Mouse (Mus musculus): ENCODE results near the gene Tmed3. TPM values are rescaled to one million over a fixed set of nuclear protein-coding genes. Genes with fewer than 3 reads are reported as not detected.
A peak's percentile ranks its signal among the peaks of the same experiment; 100 is the strongest.

The Tmed3 gene
- total RNA-seq (2021), result 10 to 100 TPM; 25.9 to 26.8 TPM
- long read RNA-seq, experiment 1, transcript Tmed3-201 (3 exons, 1,346 nt), result major isoform, 49 of 53 reads
- long read RNA-seq, experiment 1, partial matches to known transcripts, result 3 of 53 reads
- long read RNA-seq, experiment 1, other reads (novel, unspliced or antisense), result 1 of 53 reads
- long read RNA-seq, experiment 2, transcript Tmed3-201 (3 exons, 1,346 nt), result major isoform, 41 of 43 reads
- long read RNA-seq, experiment 2, partial matches to known transcripts, result 2 of 43 reads
- long read RNA-seq, experiment 2, other reads (novel, unspliced or antisense), result 0 of 43 reads

DNA sequence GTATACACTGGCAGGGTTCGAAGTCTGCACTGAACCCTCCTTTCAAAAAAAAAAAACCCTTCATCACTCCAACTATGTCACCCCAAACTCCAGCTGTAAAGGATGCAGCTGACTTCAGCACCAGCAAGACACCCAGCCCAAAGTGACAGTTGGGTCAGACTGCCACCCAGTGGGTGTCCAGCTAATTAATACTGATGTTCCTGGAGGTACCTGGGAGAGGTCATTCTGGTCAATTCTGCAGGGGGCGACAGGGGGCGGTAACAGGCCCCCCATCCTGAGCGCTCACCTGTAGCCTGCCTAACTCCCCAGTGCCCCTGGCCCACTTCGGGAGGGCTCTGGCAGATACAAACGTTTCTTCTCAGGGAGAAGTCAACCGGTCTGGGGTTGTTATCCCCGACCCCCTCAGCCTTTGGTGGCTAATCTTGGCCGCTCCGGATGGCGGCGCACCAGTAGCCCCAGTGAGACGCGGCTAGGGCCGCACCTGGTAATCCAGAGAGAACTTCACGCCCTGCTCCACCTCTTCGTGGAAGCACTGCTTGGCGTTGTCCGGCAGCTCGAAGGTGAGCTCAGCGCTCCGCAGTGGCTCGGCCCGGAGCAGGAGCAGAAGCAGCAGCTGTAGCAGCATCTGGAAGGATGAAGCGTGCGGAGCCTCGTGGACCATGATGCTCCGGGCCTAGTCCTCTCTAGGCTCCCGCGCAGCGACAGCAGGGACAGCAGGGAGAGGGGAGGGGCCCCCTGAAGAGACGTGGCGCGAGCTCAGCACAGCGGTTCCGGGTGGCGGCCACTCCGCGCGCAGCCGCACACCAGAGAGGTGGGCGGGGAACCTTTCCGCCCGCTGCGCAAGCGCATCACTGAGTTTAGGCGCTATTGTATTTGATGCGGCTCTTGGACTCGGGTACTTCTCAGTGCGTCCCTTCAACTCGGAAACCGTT, at the start of gene Tmed3:
TSS of gene Tmed3 (minus strand) at position 804 of the 932 bp plus-strand sequence.
- intact Hi-C loops (cut with DNase I), result loop anchor here (5.0 to 10.0 kb wide), 3 partner anchors 68 to 270 kb away; no protein-coding TSS in a partner anchor
- peak; percentile 92 to 93 for DNase-seq

- intact Hi-C loops (cut with DNase I), result no loop called here
- DNase-seq, result no peak
Observed at GRCm38 (mm10) chr9:89740041-89740440, 35.2 kb upstream of the Tmed3 start.

- intact Hi-C loops (cut with DNase I), result no loop called here
Observed at GRCm38 (mm10) chr9:89738295-89738694, 33.4 kb upstream of the Tmed3 start, which contains the start of gene Ankrd34c. Gene Ankrd34c, minus strand, starts transcription at chr9:89738475.

DNA sequence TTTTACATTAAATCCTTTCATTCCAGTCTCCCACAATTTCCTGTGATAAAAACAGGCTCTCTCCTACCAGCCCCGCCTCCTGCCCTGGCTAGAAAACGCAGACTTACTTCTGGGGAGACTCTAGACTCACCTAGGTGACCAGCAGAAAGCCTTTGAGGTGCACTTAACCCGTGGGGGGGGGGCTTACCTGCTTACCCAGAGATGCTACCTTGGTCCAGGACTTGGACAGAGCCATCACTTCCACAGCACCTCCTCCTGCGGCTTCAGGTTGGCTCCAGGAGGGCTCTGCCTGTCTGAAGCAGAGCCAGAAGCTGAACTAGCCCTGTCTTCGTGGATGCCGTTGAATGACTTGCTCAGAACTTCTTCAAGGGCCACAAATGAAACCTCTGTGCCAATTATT, 33.0 kb upstream of the Tmed3 start:
- intact Hi-C loops (cut with DNase I), result no loop called here
- no peak for DNase-seq

More at GRCm38 (mm10) chr9:89738295-89738694, 33.4 kb upstream of the Tmed3 start, which contains the start of gene Ankrd34c:
- no peak for DNase-seq

GRCm38 (mm10) chr9:89736932-89737705, 32.3 kb upstream of the Tmed3 start:
- intact Hi-C loops (cut with DNase I), result no loop called here
- DNase-seq, result peak; percentile 35 to 61

GRCm38 (mm10) chr9:89706906-89707305, 2.0 kb upstream of the Tmed3 start:
- peak in 1 of 2 experiments; percentile 12 for DNase-seq
- intact Hi-C loops (cut with DNase I), result loop anchor here (5.0 to 10.0 kb wide), 3 partner anchors 65 to 268 kb away; no protein-coding TSS in a partner anchor

GRCm38 (mm10) chr9:89705197-89705533, 297 bp upstream of the Tmed3 start:
- no peak for DNase-seq
- intact Hi-C loops (cut with DNase I), result loop anchor here (5.0 to 10.0 kb wide), 3 partner anchors 67 to 270 kb away; no protein-coding TSS in a partner anchor

DNA sequence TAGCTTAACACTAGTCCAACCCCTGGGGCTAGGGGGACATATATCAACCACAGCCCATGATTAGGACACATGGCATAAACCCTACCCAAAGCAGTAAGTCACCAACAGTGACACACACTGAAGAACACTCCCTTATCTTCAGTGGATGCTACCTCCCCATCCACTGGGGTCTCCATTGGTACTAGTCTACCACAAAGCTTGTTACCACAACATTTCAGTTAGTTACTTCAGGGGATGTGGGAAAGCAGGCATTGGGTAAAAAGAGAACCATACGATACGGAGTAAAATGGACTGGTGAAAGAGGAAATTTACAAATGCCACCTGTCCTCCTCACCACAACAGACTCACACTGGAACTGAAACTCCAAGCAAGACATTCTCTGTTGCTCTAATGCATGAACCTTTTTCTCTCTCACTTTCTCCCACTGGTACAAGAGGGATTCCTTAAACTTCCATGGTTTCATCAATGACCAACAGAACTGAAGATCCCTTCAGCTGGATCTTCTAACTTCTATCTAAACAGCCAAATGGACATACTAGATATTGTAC, 3.9 kb downstream of the Tmed3 start:
- intact Hi-C loops (cut with DNase I), result loop anchor here (10.0 kb wide), 1 partner anchor 274 kb away; no protein-coding TSS in a partner anchor
- DNase-seq, result no peak

- intact Hi-C loops (cut with DNase I), result no loop called here
- DNase-seq, result no peak
Observed at GRCm38 (mm10) chr9:89695143-89695542, 9.7 kb downstream of the Tmed3 start.

- intact Hi-C loops (cut with DNase I), result no loop called here
- no peak for DNase-seq
Observed at GRCm38 (mm10) chr9:89693670-89694069, 11.2 kb downstream of the Tmed3 start.

- intact Hi-C loops (cut with DNase I), result no loop called here
- DNase-seq, result no peak
Observed at GRCm38 (mm10) chr9:89689179-89689578, 15.7 kb downstream of the Tmed3 start.

- no peak for DNase-seq
- intact Hi-C loops (cut with DNase I), result no loop called here
Observed at GRCm38 (mm10) chr9:89687503-89688226, 17.2 kb downstream of the Tmed3 start.

DNA sequence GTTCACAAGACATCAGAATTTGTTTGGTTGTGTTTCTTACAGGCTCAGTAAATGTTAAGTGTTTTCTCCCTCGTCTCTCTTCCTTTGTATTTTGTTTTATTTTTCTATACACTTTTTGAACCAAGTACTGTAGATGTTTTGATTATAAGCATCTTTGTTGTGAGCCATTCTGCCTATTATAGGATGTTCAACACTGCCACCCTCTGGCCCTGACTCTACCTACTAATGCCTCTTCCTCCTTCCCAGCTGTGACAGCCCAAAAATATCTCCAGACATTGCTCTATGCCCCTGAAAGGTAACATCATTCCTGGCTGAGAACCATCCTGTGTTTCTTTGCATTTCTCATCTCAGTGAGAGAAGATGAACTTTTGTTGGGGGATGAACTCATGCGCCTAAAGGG, 18.6 kb downstream of the Tmed3 start:
- DNase-seq, result no peak
- intact Hi-C loops (cut with DNase I), result no loop called here

- peak in 1 of 2 experiments; percentile 10 for DNase-seq
- intact Hi-C loops (cut with DNase I), result loop anchor here (10.0 kb wide), 1 partner anchor 454 kb away; no protein-coding TSS in a partner anchor
Observed at GRCm38 (mm10) chr9:89678974-89679373, 25.9 kb downstream of the Tmed3 start.

GRCm38 (mm10) chr9:89674014-89674618, 30.8 kb downstream of the Tmed3 start:
- DNase-seq, result peak; percentile 69 to 83
- intact Hi-C loops (cut with DNase I), result loop anchor here (5.0 to 10.0 kb wide), 2 partner anchors 212 to 449 kb away; no protein-coding TSS in a partner anchor

- intact Hi-C loops (cut with DNase I), result loop anchor here (5.0 to 10.0 kb wide), 2 partner anchors 211 to 449 kb away; no protein-coding TSS in a partner anchor
- DNase-seq, result no peak
Observed at GRCm38 (mm10) chr9:89673402-89673801, 31.5 kb downstream of the Tmed3 start.

DNA sequence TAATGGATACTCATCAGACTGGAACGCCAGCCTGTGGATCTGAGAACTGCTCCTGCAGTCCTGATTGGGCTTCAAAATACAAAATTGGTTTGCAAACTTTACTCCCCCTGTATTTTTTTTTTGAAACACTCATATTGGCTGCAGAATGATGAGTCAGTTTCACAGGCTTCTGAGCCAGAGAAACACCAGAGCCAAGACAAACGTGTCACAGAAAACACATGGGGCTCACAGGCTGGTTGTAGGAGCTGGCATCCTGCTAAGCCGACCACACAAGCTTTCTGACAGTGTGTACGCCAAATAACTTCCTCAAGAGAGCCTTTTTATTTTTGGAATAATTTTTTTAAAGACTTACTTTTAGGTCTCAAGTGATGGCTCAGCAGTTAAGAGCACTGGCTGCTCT, 35.0 kb downstream of the Tmed3 start:
- DNase-seq, result no peak
- intact Hi-C loops (cut with DNase I), result loop anchor here (5.0 to 10.0 kb wide), 2 partner anchors 208 to 445 kb away; no protein-coding TSS in a partner anchor

- intact Hi-C loops (cut with DNase I), result no loop called here
- DNase-seq, result no peak
Observed at GRCm38 (mm10) chr9:89667306-89667942, 37.4 kb downstream of the Tmed3 start.

Data from heart, postnatal 14 days (tissue).